Mouse (Mus musculus) C2C12 (cell line): ENCODE measurements at regions not wholly inside any gene's neighbourhood (a gene's known extent, or its start where the extent isn't known, plus 50 kb on each side); places are given as distances from the start of the nearest gene placed in this dataset.

ENCODE experiments used
- CEBPB ChIP-seq: IDR thresholded peaks from one replicate; pipeline ENCODE4 v1.6.1; 2011; ENCODE audit warnings: low read depth, mild to moderate bottlenecking, control low read depth, moderate library complexity
- CTCF ChIP-seq: IDR thresholded peaks from one replicate; pipeline ENCODE4 v1.5.1; 2011; ENCODE audit not compliant: control insufficient read depth, insufficient read depth, insufficient read length
- MAX ChIP-seq: IDR thresholded peaks from one replicate; pipeline ENCODE4 v1.6.1; 2011; ENCODE audit warnings: mild to moderate bottlenecking, control low read depth
- MYOG ChIP-seq: IDR thresholded peaks from one replicate; pipeline ENCODE4 v1.6.1; 2011; ENCODE audit not compliant: control insufficient read depth, insufficient read length; ENCODE audit errors: extremely low read depth

DNA sequence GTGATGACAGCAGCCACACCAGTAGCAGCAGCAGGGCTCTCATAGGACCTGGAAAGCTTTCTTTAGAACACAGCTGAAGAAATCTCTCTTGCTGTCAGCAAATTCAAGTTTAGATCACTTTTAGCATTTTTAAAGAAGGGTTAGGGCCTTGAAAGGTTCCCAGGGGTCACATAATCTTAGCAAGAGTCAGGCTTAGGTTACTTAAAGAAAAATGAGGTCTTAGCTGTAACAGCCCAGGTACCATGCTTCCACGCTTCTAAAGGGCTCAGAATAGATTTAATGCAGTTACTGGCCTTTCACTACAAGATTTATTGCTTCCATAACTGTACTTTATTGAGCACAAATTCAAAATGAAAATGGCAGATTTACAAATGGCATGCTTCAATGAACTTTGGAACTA is 160.4 kb upstream of the Pou1f1 start:
- TF ChIP-seq CTCF, result no peak
- TF ChIP-seq MYOG, result no peak
- no peak for TF ChIP-seq CEBPB
- TF ChIP-seq MAX, result no peak
